Mouse (Mus musculus) heart, embryonic 10.5 days (tissue): ENCODE data around the gene Cklf. TPM values are rescaled to one million over a fixed set of nuclear protein-coding genes. Genes with fewer than 3 reads are reported as not detected.
A peak's percentile ranks its signal among the peaks of the same experiment; 100 is the strongest.

Source experiments
- DNase-seq: peaks from one replicate; pipeline ENCODE4 v3.0.0-alpha.2; 2017; ENCODE audit warnings: low spot score
- H3K27ac ChIP-seq: fragments of 300-500 bp; sonication (generic); 2 replicates; pipeline ENCODE4 v1.5.1; 2016; ENCODE audit warnings: mild to moderate bottlenecking
- H3K27me3 ChIP-seq: fragments of 300-500 bp; sonication (generic); 2 replicates; pipeline ENCODE4 v1.6.1; 2016; ENCODE audit warnings: mild to moderate bottlenecking; ENCODE audit not compliant: poor library complexity, insufficient read depth, severe bottlenecking
- H3K36me3 ChIP-seq: fragments of 300-500 bp; sonication (generic); 2 replicates; pipeline ENCODE4 v1.6.1; 2016; ENCODE audit warnings: mild to moderate bottlenecking, moderate library complexity
- H3K4me1 ChIP-seq: fragments of 300-500 bp; sonication (generic); 2 replicates; pipeline ENCODE4 v1.6.1; 2016; ENCODE audit warnings: mild to moderate bottlenecking
- H3K4me3 ChIP-seq: fragments of 300-500 bp; sonication (generic); 2 replicates; pipeline ENCODE4 v1.5.1; 2016; ENCODE audit warnings: mild to moderate bottlenecking, moderate library complexity
- H3K9me3 ChIP-seq: fragments of 300-500 bp; sonication (generic); 2 replicates; pipeline ENCODE4 v1.6.1; 2016; ENCODE audit warnings: mild to moderate bottlenecking, moderate library complexity
- WGBS: fragments of 180-500 bp; shearing (Covaris S2); methylation state at CpG from one replicate; pipeline ENCODE4 v1.1.7; 2016; 5-methylcytosine and 5-hydroxymethylcytosine counted together
- polyA plus RNA-seq: library from polyadenylated mRNA; unstranded; fragments of >200 nt; fragmentation: Nextera tagmentation; extraction: Ambion mirVana; gene quantifications from 2 replicates; pipeline ENCODE4 v1.2.1, GENCODE M21; 2016

Cklf gene
- 31.1 and 36.2 TPM in 2 replicates for polyA plus RNA-seq

DNA sequence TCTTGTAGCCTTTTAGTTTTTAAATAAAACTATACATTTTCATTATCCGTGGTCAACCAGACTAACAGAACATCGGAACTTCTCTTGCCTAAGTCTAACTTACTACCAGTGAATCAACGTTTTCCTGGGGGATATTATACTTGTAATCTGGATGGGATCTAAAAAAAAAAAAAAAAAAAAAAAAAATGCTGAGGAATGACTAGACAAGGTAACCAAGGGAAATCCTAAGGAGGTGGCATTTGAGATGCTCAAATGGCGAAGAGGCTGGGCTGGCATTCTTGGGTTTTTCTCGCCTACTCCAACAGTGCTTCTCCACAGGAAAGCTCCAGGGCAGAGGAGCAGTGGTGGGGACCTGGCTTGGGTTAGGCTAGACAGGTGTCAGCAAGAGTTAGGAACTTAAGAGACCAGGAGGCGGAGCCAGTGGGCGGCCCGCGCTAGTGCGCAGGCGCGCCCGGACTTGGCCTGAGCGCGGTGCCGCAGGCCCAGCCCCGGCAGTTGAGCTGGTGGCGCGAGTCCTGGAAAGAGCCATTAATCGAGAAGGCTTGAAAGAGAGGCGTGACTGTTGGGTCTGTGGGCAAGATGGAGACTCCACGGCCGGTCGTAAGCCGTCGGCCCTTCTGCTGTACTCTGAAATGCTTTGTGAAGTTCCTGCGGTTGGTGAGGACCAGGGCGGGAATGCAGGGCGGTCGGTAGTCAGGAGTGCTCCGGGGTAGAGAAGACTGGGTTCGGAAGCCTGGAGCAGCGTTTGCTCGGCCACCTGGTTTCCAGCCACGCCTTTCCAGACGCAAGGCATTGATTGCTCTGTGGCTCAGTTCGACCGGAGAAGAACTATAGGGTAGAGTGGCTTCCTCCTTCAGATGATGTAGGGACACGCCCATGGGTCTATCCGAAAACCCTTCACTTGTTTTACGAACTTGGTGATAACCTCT, at the start of gene Cklf:
Cklf (plus strand) TSS at position 423 of the 929 bp plus-strand sequence.
- no peaks in the 10 kb centered on the region for H3K27me3 ChIP-seq
- H3K27ac ChIP-seq, result peak within 1 kb of the TSS; percentile 90
- no peaks in the 10 kb centered on the region for H3K36me3 ChIP-seq
- DNase-seq, result peak; percentile 94
- 4% methylated on average over 41 of the region's 41 CpGs for WGBS
- H3K4me3 ChIP-seq, result peak within 1 kb of the TSS; percentile 79
- H3K4me1 ChIP-seq, result peaks cover 23% of the 10 kb centered on the region
- H3K9me3 ChIP-seq, result no peaks in the 10 kb centered on the region

GRCm38 (mm10) chr8:104201622-104202021, 49.0 kb upstream of the Cklf start:
- Histone ChIP-seq H3K36me3 (no peaks in the 10 kb centered on the region), H3K4me1 (no peaks in the 10 kb centered on the region), H3K9me3 (no peaks in the 10 kb centered on the region), H3K27ac (no peak overlapping the region), H3K4me3 (no peak overlapping the region), H3K27me3 (peaks cover 5% of the 10 kb centered on the region; the same call in 1 of the 2 replicates)
- WGBS, result 75% methylated on average over 3 of the region's 3 CpGs
- no peak for DNase-seq

DNA sequence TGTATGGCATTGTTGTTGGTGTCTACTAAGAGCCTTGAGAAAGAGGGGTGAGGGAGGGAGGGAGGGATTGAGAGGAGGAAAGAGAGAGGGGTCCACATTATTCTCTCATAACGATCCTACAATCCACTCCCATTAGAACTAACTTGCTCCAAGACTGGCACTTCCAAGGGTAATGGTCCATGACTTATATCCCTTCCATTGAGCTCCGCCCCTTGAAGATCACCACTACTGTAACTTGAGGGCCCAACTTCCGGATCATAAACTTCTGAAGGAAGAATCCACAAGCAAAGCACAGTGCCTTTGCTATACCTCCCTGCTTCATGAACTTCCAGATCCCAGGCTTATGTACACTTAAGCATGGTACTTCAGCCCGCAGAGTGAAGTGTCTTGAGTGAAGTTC, 48.3 kb upstream of the Cklf start:
- Histone ChIP-seq H3K4me3 (no peak overlapping the region), H3K27ac (no peak overlapping the region), H3K36me3 (no peaks in the 10 kb centered on the region), H3K9me3 (no peaks in the 10 kb centered on the region), H3K4me1 (no peaks in the 10 kb centered on the region), H3K27me3 (peaks cover 5% of the 10 kb centered on the region; the same call in 1 of the 2 replicates)
- 87% methylated on average over 4 of the region's 4 CpGs for WGBS
- DNase-seq, result no peak

DNA sequence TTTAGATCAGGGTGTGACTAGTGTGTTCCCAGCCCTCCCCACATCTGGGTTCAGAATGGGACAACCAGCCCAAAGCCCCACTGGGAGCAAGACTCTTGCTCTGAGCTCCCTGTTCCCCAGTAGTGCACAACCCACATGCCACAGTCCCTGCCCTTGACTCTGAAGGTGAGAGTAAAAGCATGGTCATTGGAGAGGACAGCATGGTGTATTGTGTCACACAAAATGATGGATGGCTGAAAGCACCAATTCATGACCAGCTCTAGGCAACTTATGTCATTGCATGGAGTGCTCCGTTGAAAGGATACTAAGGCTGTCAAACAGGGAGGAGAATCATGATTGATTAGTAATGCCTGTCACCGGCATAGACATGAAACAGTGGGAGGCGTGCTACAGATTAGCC, 45.4 kb upstream of the Cklf start:
- H3K36me3 ChIP-seq, result no peaks in the 10 kb centered on the region
- H3K4me3 ChIP-seq, result no peak overlapping the region
- H3K9me3 ChIP-seq, result no peaks in the 10 kb centered on the region
- H3K27ac ChIP-seq, result no peak overlapping the region
- peaks cover 11% of the 10 kb centered on the region; the same call in 1 of the 2 replicates for H3K27me3 ChIP-seq
- no peak for DNase-seq
- no peaks in the 10 kb centered on the region for H3K4me1 ChIP-seq
- 58% methylated on average over 3 of the region's 3 CpGs for WGBS

DNA sequence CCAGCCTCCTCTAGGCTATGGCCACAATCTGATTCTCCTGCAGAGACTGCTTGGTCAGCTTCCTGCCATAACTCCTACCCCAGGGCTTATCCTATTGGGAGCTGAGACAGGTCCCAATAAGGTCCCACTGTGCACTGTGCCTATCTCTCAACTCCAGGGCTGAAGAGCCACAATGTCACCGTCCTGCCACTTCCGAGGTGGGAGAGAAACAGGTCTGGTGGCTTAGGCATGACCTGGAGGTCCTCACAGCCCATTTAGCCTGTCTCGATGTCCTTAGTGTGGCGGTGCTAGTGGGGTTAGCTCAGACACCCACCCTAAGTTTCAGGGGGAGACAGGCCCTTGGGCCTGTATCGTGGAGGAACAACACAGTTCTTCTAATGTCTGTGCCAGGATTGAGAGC, 33.1 kb upstream of the Cklf start:
- H3K4me1 ChIP-seq, result no peaks in the 10 kb centered on the region; the same call in 1 of the 2 replicates
- no peak overlapping the region for H3K27ac ChIP-seq
- peaks cover 46% of the 10 kb centered on the region for H3K27me3 ChIP-seq
- DNase-seq, result no peak
- H3K4me3 ChIP-seq, result no peak overlapping the region
- H3K36me3 ChIP-seq, result no peaks in the 10 kb centered on the region
- H3K9me3 ChIP-seq, result no peaks in the 10 kb centered on the region
- 80% methylated on average over 5 of the region's 5 CpGs for WGBS

- peak overlapping the region; percentile 23; the same call in 1 of the 2 replicates for H3K4me3 ChIP-seq
- H3K27me3 ChIP-seq, result peaks cover 37% of the 10 kb centered on the region
- DNase-seq, result no peak
- no peaks in the 10 kb centered on the region for H3K9me3 ChIP-seq
- H3K36me3 ChIP-seq, result no peaks in the 10 kb centered on the region
- WGBS, result 23% methylated on average over 11 of the region's 11 CpGs
- no peak overlapping the region for H3K27ac ChIP-seq
- no peaks in the 10 kb centered on the region; the same call in 1 of the 2 replicates for H3K4me1 ChIP-seq
Measured at GRCm38 (mm10) chr8:104219079-104219478, 31.6 kb upstream of the Cklf start.

- H3K4me3 ChIP-seq, result no peak overlapping the region
- whole genome bisulfite sequencing, result 42% methylated on average over 5 of the region's 5 CpGs
- no peaks in the 10 kb centered on the region; the same call in 1 of the 2 replicates for H3K4me1 ChIP-seq
- peak; percentile 86 for DNase-seq
- H3K27me3 ChIP-seq, result peaks cover 30% of the 10 kb centered on the region
- no peak overlapping the region for H3K27ac ChIP-seq
- no peaks in the 10 kb centered on the region for H3K36me3 ChIP-seq
- H3K9me3 ChIP-seq, result no peaks in the 10 kb centered on the region
Measured at GRCm38 (mm10) chr8:104219806-104220205, 30.9 kb upstream of the Cklf start.

GRCm38 (mm10) chr8:104227048-104227447, 23.6 kb upstream of the Cklf start:
- no peak overlapping the region for H3K27ac ChIP-seq
- no peaks in the 10 kb centered on the region for H3K27me3 ChIP-seq
- no peak overlapping the region for H3K4me3 ChIP-seq
- 87% methylated on average over 5 of the region's 5 CpGs for WGBS
- H3K9me3 ChIP-seq, result no peaks in the 10 kb centered on the region
- H3K36me3 ChIP-seq, result peaks cover 62% of the 10 kb centered on the region
- H3K4me1 ChIP-seq, result no peaks in the 10 kb centered on the region
- DNase-seq, result no peak

GRCm38 (mm10) chr8:104230377-104230776, 20.3 kb upstream of the Cklf start:
- H3K36me3 ChIP-seq, result peaks cover 85% of the 10 kb centered on the region
- H3K4me3 ChIP-seq, result no peak overlapping the region
- H3K27me3 ChIP-seq, result no peaks in the 10 kb centered on the region
- no peak overlapping the region for H3K27ac ChIP-seq
- DNase-seq, result no peak
- H3K9me3 ChIP-seq, result no peaks in the 10 kb centered on the region
- WGBS, result 77% methylated on average over 9 of the region's 9 CpGs
- H3K4me1 ChIP-seq, result no peaks in the 10 kb centered on the region

DNA sequence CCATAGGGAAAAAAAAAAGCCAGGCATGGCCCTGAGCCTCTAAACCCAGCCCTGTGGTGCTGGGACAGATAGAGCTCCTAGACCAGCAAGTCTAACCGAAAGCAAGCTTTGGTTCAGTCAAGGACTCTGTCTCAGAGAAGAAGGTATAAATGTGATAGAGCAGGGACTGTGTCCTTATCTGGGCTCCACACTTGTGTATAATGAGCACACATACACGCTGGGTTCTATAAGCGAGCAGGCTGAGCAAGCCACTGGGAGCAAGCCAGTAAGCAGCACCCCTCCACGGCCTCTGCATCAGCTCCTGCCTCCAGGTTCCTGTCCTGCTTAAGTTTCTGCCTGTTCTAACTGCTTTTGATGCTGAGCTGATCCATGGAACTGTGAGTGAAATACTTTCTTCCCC, 18.6 kb upstream of the Cklf start:
- Histone ChIP-seq H3K27me3 (no peaks in the 10 kb centered on the region), H3K36me3 (peaks cover 86% of the 10 kb centered on the region), H3K4me1 (no peaks in the 10 kb centered on the region), H3K9me3 (no peaks in the 10 kb centered on the region), H3K27ac (no peak overlapping the region), H3K4me3 (no peak overlapping the region)
- no peak for DNase-seq
- WGBS, result 89% methylated on average over 4 of the region's 4 CpGs

DNA sequence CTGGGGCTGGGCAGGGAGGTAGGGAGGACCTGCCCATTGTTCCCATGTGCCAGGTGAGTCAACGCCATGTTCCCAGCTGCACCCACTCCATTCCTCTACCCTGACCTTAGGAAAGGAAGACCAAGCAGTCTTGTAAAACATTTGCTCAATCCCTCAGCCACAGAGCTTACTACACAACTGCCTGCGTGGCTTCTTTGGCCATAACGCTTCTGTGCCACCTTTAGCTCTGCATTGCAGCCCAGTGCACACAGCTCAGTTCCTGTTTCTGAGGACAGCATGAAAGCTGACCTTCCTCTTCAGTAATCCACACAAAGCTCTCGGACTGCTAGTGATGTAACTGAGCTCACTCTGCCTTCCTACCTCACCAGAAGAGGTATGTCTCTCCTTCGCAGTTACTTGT, 17.7 kb upstream of the Cklf start:
- Histone ChIP-seq H3K27ac (no peak overlapping the region), H3K4me3 (no peak overlapping the region), H3K36me3 (peaks cover 85% of the 10 kb centered on the region), H3K9me3 (no peaks in the 10 kb centered on the region), H3K27me3 (no peaks in the 10 kb centered on the region), H3K4me1 (no peaks in the 10 kb centered on the region)
- DNase-seq, result no peak
- WGBS, result 96% methylated on average over 5 of the region's 5 CpGs

DNA sequence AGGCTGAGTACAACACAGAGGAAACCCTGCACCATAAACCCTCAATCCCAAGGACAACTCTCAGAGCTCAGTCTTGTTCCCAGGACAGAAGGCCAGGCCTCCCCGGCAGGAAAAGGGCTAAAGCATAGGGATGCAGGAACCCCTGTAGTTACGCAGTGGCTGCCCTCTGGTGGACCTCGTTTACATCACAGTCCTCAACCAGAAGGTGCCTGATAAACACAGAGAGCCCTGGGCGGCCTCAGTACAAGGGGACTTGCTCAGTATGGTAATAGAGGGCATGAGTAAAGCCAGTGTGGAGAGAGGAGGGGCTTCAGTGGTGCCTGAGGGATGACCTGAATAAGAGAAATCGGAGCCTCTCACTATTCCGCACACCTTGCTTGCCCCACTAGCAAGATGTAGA, 16.1 kb upstream of the Cklf start:
- no peak overlapping the region for H3K4me3 ChIP-seq
- no peaks in the 10 kb centered on the region for H3K4me1 ChIP-seq
- WGBS, result 52% methylated on average over 6 of the region's 6 CpGs
- peaks cover 87% of the 10 kb centered on the region for H3K36me3 ChIP-seq
- no peaks in the 10 kb centered on the region for H3K9me3 ChIP-seq
- DNase-seq, result no peak
- no peak overlapping the region for H3K27ac ChIP-seq
- no peaks in the 10 kb centered on the region for H3K27me3 ChIP-seq

- no peaks in the 10 kb centered on the region for H3K9me3 ChIP-seq
- 72% methylated on average over 10 of the region's 10 CpGs for WGBS
- H3K36me3 ChIP-seq, result peaks cover 79% of the 10 kb centered on the region
- no peaks in the 10 kb centered on the region for H3K4me1 ChIP-seq
- H3K27ac ChIP-seq, result no peak overlapping the region
- no peak for DNase-seq
- no peak overlapping the region for H3K4me3 ChIP-seq
- H3K27me3 ChIP-seq, result no peaks in the 10 kb centered on the region
Measured at GRCm38 (mm10) chr8:104239418-104239861, 11.2 kb upstream of the Cklf start.
